Mouse (Mus musculus) gastrocnemius, postnatal 10 days (tissue): ENCODE data around the gene Ripk1. TPM values are rescaled to one million over a fixed set of nuclear protein-coding genes. Genes with fewer than 3 reads are reported as not detected.
"Not testable (repeated sequence)": the region's sequence is repeated elsewhere in the genome, so short reads cannot be mapped to it uniquely, and the experiment has no call there.

Experiments
- DNase-seq: peaks from one replicate; pipeline ENCODE4 v3.0.0; 2021; ENCODE audit warnings: mixed read lengths
- total RNA-seq, 2 experiments: library from RNA; stranded (reverse); gene quantifications; 2 replicates each; pipeline ENCODE4 v1.2.3; 2021

The Ripk1 gene
- total RNA-seq, 2 experiments from 2014 or later: 8.5 to 11.2 TPM

GRCm38 (mm10) chr13:34037172-34038055 lies 35.3 kb downstream of the Ripk1 start, which contains the start of gene Bphl:
Bphl (plus strand) TSS chr13:34037597.
- DNase-seq: peak; percentile 91

- peak; percentile 20 for DNase-seq
Observed at GRCm38 (mm10) chr13:34038056-34038432, 35.9 kb downstream of the Ripk1 start.

GRCm38 (mm10) chr13:34038901-34039341 lies 36.8 kb downstream of the Ripk1 start:
- DNase-seq: no peak

GRCm38 (mm10) chr13:34040091-34040490 lies 37.9 kb downstream of the Ripk1 start:
- DNase-seq: no peak

GRCm38 (mm10) chr13:34043716-34044393 lies 41.7 kb downstream of the Ripk1 start:
- DNase-seq: no peak

DNA sequence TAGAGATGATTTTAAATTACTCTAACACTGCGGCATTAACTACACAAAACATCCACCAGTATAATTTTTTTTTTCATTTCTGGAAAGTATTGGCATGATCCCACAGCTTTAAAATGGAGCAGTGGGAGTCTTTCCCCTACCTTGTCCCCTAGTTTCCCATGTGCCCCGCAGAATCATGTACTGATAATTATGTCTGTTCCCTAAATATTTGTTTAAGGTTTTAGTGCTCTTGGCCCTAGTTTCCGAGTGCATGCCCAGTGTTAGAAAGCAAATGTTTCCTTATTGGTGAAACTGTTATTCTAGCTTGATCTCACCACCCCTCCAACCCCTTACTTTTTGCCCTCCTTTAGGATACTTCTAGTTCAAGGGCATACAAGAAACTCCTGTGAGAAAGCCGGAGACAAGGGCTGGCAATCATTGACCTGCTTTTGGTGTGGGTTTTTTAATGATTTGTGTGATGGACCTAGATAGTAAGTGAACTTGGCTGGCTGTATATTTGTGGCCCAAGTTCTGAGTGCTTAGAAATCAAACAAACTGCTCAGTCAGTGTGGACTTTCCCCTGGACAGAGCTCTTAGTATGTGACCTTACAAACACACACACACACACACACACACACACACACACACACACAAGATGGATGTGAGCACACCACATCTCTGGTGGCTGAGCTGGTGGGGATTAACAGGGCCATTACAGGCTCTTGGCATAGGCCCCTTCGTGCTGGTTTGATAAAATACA lies 43.5 kb downstream of the Ripk1 start:
- no peak for DNase-seq

DNA sequence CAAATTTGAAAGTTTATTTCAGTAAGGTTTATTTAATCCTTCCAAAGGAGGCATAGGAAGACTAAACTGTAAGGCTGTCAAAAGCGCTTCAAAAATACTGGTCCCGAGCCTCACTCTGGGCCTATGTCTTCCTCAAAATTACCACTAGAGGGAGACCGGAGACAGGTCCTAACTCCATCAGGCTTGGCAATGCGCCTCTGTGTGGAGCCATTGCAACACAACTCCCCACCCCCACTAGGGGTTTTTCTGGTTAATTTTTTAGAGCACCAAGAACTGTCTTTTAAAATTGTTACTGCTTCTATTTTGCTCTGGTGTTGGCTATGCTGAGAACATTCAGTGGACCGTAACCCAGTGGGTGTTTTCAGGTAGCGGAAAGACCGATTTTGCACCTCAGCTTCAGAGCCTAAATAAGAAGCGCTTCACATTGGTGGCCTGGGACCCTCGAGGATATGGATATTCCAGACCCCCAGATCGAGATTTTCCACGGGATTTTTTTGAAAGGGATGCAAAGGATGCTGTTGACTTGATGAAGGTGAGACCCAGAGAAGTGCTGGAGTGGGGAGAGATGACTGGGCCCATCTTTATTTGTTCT lies 44.4 kb downstream of the Ripk1 start:
- peak; percentile 85 for DNase-seq

GRCm38 (mm10) chr13:34047526-34047925 lies 45.4 kb downstream of the Ripk1 start:
- DNase-seq: no peak

GRCm38 (mm10) chr13:34050479-34050878 lies 48.3 kb downstream of the Ripk1 start:
- no peak for DNase-seq

DNA sequence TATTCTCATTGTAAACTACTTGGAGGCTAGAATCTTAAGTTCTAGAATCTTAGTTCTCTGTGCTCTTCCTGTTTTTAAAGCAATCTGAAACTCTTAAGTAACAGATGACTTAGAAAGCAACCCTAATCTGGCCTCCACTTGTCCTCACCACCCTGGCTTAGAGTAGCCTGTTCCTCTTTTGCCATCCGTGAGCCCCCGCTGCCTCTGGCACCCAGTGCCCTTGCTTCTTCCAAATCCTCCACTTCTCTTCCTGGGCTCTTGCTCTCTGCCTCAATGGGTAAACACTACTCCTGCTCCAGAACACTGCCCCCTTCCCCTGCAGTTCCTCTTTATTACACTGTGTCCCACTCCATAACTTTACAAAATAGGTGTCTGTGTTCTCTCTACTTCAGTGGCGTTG lies 49.5 kb downstream of the Ripk1 start:
- DNase-seq: no peak

DNA sequence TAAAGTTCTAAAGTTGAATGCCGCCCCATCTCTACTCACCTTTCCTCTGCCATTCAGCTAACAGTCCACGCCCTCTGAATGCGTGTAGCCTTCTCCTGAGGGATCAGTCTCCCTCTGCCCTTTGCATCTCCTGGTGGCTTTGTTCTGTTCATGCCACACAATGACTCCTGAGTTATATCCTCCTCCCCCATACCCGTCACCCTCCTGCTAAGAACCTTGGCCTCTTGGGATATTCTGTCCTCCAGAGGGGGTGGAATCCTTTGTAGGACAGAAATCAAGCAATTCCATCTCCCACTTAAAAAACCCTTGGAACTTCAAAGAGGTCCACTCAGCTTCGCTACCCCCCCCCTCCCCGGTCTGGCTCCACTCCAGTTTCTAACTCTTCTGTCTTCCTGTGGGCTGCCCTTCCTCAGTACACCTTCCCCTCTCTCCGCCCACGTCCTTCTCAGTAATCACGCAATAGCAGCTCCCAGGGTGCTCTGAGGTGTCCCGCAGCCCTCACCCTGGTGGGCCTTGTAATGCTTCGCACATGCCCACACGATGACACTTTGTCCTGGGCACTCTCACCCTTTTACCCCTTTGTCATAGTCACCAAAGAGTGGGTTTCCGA lies 51.6 kb downstream of the Ripk1 start:
- no peak for DNase-seq

GRCm38 (mm10) chr13:34054391-34054790 lies 52.2 kb downstream of the Ripk1 start:
- DNase-seq: no peak

DNA sequence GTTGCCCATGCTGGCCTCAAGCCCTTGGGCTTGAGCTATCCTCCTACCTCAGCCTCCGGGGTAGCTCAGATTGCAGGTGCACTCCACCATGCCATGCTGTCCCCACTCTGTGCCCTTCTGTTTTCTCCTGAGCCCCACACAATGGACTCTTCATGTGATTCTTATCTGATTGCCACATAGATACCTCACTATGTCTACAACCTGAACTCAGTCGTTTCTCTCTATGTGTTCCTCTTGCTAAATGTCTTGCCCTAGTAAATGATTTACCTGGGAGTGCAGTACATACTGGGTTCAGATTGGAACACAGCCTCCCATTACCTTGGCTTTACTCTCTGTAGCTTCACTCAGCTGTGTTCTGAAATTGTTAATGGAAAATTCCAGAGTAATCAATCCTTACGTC lies 52.8 kb downstream of the Ripk1 start:
- DNase-seq: no peak

GRCm38 (mm10) chr13:34057252-34057651 lies 55.1 kb downstream of the Ripk1 start:
- DNase-seq: no peak

GRCm38 (mm10) chr13:34060061-34060460 lies 57.9 kb downstream of the Ripk1 start:
- no peak for DNase-seq

DNA sequence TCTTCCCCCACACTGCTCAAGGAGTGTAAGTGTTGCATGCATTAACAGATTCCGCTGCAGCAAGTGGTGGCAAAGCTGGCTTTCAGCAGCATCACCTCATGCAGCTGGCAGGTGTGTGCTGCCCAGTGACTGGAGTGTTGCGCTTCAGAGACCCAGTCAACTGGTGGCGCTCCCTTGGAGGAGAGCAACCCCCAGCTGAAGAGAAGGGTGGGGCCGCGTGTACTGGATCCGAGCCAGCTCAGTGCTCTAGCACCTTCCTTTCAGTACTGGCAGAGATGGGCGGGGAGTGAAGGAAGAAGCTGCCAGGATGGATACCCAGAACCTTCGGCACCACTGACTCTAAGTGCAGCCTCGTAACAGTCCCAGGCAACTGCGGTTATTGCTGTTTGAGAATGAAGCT lies 60.3 kb downstream of the Ripk1 start:
- no peak for DNase-seq

DNA sequence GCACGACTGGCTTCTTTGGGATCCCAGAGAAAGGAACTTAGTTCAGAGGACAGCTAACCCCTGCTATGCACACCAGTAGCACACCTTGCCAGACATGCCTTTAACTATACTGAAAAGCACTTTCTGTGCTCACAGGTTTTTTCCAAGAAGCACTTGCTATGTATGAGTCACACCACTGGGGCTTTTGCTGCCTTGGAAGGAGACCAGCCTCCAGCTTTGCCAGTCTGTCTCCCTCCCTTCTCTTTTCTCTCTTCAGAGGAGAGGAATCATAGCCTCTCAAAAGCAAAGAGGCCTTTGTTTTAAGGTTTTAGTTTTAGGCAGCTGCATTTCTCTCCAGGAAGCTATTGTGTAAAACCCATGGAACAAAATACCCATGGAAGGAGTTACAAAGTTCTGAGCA lies 64.2 kb downstream of the Ripk1 start:
- no peak for DNase-seq

DNA sequence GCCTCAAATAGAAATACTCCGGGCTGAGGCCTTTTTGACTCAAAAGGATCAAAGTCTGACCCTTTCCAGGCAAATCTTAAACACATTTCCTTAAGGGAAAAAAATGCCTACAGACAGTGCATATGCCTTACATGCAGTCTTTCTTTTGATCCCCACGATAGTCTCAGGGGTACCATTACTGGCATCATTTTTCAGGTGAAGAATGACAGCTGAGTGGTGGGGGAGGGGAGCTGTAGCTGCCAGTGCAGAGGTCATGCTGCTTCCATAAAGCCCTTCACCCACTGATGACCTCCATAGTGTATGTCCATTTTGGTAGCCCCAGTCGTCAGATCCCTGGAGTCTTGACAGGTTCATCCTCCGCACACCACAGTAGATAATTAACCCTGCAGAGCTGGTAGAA lies 68.1 kb downstream of the Ripk1 start:
- DNase-seq: no peak

DNA sequence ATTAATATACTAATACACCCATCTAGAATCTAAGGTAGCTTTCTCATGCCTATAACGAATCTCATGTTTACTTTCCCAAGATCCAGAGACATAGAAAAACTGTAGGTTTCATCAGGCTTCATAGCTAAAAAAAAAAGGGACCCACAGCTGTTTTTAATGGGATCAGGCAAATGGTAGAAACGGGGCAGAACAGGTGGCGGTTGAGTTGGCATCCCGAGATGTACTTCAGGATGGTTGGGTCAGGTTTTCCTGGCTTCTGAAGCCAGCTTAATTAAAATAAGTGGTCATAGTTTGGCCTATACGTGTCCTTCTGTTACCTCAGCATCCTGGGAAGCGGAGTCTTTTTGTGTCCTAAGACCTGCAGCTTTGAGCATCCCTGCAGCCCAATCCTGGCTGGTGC lies 69.7 kb downstream of the Ripk1 start:
- DNase-seq: no peak

DNA sequence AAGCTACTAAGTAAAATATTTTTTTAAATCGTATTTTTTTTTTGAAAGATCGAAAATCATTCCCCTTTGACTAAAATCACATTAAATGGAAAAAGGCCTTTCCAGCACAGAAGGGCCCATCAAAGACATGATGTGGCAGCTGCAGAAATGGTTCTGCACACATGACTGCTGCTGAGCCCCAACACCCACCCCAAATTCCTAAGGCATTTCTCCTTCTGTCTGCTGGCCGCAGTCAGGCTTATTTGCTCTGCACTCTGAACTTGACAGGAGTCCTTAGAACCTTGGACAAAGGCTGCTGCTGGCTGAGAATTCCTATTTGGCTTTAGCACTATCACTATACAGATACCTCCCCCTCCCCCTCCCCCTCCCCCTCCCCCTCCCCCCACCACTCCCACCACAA lies 70.7 kb downstream of the Ripk1 start:
- no peak for DNase-seq

GRCm38 (mm10) chr13:34074441-34074840 lies 72.3 kb downstream of the Ripk1 start:
- not testable (repeated sequence) for DNase-seq

- not testable (repeated sequence) for DNase-seq
Observed at GRCm38 (mm10) chr13:34075893-34076292, 73.7 kb downstream of the Ripk1 start.
